Mouse (Mus musculus) forebrain, embryonic 15.5 days (tissue): Measurements from ENCODE around the gene Stk4. TPM values are rescaled to one million over a fixed set of nuclear protein-coding genes. Genes with fewer than 3 reads are reported as not detected.

ENCODE experiments used
- ATAC-seq: fragments of 200-750 bp; cut with Nextera tagmentation; replicated peaks from 2 replicates; pipeline ENCODE4 v1.8.0; 2017; ENCODE audit warnings: mild to moderate bottlenecking, moderate TSS enrichment, moderate library complexity
- H3K27ac ChIP-seq: fragments of 300-500 bp; sonication (generic); replicated peaks from 2 replicates; pipeline ENCODE4 v1.5.1; 2015; ENCODE audit warnings: mild to moderate bottlenecking, inconsistent platforms
- H3K27me3 ChIP-seq: fragments of 300-500 bp; sonication (generic); 2 replicates; pipeline ENCODE4 v1.6.1; 2015; ENCODE audit warnings: inconsistent platforms
- H3K36me3 ChIP-seq: fragments of 300-500 bp; sonication (generic); 2 replicates; pipeline ENCODE4 v1.6.1; 2015; ENCODE audit warnings: mild to moderate bottlenecking, inconsistent platforms
- H3K4me1 ChIP-seq: fragments of 300-500 bp; sonication (generic); 2 replicates; pipeline ENCODE4 v1.6.1; 2015; ENCODE audit warnings: inconsistent platforms
- H3K4me2 ChIP-seq: fragments of 300-500 bp; sonication (generic); replicated peaks from 2 replicates; pipeline ENCODE4 v1.6.1; 2015; ENCODE audit warnings: mild to moderate bottlenecking, inconsistent platforms
- H3K4me3 ChIP-seq: fragments of 300-500 bp; sonication (generic); 2 replicates; pipeline ENCODE4 v1.5.1; 2015; ENCODE audit warnings: mild to moderate bottlenecking, inconsistent platforms
- H3K9ac ChIP-seq: fragments of 300-500 bp; sonication (generic); replicated peaks from 2 replicates; pipeline ENCODE4 v1.6.1; 2015; ENCODE audit warnings: mild to moderate bottlenecking, inconsistent platforms
- H3K9me3 ChIP-seq: fragments of 300-500 bp; sonication (generic); 2 replicates; pipeline ENCODE4 v1.6.1; 2016; ENCODE audit warnings: inconsistent platforms
- WGBS: fragments of 180-500 bp; shearing (Covaris S2); methylation state at CpG from one replicate; pipeline ENCODE4 v1.1.7; 2015; ENCODE audit warnings: mixed read lengths; 5-methylcytosine and 5-hydroxymethylcytosine counted together
- polyA plus RNA-seq: library from polyadenylated mRNA; unstranded; fragments of >200 nt; fragmentation: Nextera tagmentation; extraction: Ambion mirVana; gene quantifications from 2 replicates; pipeline ENCODE4 v1.2.1, GENCODE M21; 2015

Gene Stk4
- polyA plus RNA-seq, 1 experiment from 2014 or later = 23.8 TPM

DNA sequence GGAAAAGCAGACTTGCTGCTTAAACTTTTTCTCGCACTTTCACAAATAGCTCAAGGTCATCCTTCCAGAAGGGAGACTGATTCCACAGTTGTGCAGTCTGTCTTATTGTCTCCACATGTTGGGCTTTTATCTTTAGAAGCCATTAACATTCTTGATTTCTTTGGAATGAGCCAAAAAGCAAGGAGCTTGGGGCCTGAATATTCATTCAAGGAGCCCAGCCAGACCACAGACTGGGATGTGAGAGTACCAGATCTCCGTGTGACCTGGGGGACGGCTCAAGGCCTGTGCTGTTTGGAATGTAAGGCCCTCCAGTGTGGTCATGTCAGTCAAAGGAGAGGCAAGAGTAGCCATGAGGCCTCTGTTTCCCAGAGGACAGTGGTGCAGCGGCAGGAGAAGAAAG is 38.4 kb downstream of the Stk4 start:
- no peak overlapping the region for H3K9ac ChIP-seq

DNA sequence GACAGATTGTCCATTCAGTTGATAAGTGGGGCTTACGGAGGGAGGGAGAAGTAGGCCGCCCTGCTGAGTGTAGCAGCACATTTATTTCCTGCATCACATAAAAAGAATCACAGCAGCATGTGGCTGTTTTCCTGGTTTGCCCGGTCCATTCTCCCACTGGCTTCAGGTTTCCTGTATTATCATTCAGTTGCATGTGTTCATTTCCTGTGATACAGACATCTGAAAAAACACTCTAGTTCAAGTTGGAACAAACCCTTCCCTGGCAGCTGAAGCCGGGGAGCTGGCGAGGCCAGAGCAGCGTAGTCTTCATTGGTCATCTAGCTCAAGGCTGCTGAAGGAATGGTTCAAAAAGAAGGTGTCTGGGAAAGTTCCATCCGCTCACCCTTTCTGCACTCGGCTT is 41.4 kb downstream of the Stk4 start:
- no peaks in the 10 kb centered on the region for H3K4me1 ChIP-seq
- H3K36me3 ChIP-seq = peaks cover 11% of the 10 kb centered on the region
- H3K9ac ChIP-seq = no peak overlapping the region
- ATAC-seq = no peak
- H3K27ac ChIP-seq = no peak overlapping the region
- no peak overlapping the region for H3K4me3 ChIP-seq
- H3K9me3 ChIP-seq = no peaks in the 10 kb centered on the region
- WGBS = 93% methylated on average over 8 of the region's 8 CpGs
- H3K4me2 ChIP-seq = no peak overlapping the region
- no peaks in the 10 kb centered on the region for H3K27me3 ChIP-seq

More for the DNA sequence above, 38.4 kb downstream of the Stk4 start:
- H3K27ac ChIP-seq = no peak overlapping the region
- WGBS = 60% methylated on average over 4 of the region's 4 CpGs
- no peaks in the 10 kb centered on the region for H3K9me3 ChIP-seq
- H3K4me1 ChIP-seq = no peaks in the 10 kb centered on the region
- ATAC-seq = no peak
- no peak overlapping the region for H3K4me3 ChIP-seq
- H3K27me3 ChIP-seq = no peaks in the 10 kb centered on the region
- peaks cover 15% of the 10 kb centered on the region for H3K36me3 ChIP-seq
- H3K4me2 ChIP-seq = no peak overlapping the region

DNA sequence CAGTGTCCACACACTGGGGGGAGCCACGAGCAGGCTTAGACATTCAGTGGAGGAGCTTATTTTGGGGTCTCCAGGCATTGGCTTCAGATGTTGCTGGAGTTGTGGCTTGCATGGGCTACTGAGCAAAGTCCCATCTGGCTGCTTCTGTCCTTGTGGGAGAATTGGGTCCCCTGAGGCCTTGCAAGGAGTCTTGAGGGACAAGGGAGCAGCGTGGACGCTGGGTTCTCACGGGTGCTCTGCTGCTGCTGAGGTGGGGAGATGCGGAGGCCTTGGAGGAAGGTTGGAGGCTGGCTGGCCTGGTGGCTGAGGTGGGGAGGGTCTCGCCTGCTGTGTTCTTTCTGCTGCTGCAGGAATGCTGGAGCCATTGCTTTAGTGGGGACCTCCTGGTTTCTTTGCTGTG is 43.9 kb downstream of the Stk4 start:
- Histone ChIP-seq H3K4me1 (no peaks in the 10 kb centered on the region), H3K36me3 (peaks cover 11% of the 10 kb centered on the region), H3K9ac (no peak overlapping the region), H3K4me2 (no peak overlapping the region), H3K9me3 (no peaks in the 10 kb centered on the region), H3K4me3 (no peak overlapping the region), H3K27me3 (no peaks in the 10 kb centered on the region), H3K27ac (no peak overlapping the region)
- 94% methylated on average over 6 of the region's 6 CpGs for WGBS
- no peak for ATAC-seq

DNA sequence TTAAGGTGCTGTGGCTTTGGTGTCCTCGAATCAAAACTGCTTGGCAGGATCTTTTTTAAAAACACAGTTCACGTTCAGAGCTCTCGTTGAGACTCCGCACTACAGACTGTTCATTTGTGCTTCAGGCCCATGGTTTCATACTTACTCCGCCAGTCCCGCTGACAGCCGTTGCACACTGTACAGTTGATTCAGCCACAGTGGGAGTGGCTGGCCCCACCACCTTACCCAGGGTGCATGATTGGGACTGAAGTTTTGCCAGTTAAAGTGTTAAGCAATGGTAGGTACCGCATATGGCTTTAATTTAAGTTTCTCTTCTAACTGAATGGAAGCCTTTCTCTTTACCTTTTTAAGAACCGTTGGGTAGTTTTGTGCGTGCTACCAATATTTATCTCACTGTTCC is 45.4 kb downstream of the Stk4 start:
- Histone ChIP-seq H3K4me3 (no peak overlapping the region), H3K9ac (no peak overlapping the region), H3K36me3 (peaks cover 19% of the 10 kb centered on the region), H3K9me3 (no peaks in the 10 kb centered on the region), H3K27ac (no peak overlapping the region), H3K27me3 (no peaks in the 10 kb centered on the region), H3K4me2 (no peak overlapping the region), H3K4me1 (no peaks in the 10 kb centered on the region)
- WGBS = 89% methylated on average over 10 of the region's 10 CpGs
- ATAC-seq = no peak

DNA sequence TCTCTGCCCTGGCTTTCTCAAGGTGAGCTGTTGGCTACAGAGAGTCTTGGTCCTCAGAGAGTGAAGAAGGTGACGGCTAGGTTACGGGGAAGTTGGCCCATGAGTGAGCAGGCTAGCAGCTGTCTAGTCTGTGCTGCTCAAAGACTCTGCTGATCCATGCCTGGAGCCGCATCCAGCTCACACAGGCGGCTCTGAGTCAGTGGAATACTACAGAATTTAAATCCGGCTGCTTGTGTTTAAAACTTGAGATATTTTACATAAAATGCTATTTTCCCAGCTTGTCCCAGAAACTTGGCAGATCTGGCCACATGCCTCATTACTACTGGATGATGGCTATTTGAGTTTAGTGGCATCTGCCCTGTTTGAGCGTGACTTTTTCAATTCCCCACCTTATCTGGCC is 49.4 kb downstream of the Stk4 start:
- Histone ChIP-seq H3K4me2 (no peak overlapping the region), H3K36me3 (peaks cover 25% of the 10 kb centered on the region), H3K27ac (no peak overlapping the region), H3K4me1 (no peaks in the 10 kb centered on the region), H3K9ac (no peak overlapping the region), H3K27me3 (no peaks in the 10 kb centered on the region), H3K4me3 (no peak overlapping the region), H3K9me3 (no peaks in the 10 kb centered on the region)
- ATAC-seq = no peak
- WGBS = 90% methylated on average over 6 of the region's 6 CpGs

DNA sequence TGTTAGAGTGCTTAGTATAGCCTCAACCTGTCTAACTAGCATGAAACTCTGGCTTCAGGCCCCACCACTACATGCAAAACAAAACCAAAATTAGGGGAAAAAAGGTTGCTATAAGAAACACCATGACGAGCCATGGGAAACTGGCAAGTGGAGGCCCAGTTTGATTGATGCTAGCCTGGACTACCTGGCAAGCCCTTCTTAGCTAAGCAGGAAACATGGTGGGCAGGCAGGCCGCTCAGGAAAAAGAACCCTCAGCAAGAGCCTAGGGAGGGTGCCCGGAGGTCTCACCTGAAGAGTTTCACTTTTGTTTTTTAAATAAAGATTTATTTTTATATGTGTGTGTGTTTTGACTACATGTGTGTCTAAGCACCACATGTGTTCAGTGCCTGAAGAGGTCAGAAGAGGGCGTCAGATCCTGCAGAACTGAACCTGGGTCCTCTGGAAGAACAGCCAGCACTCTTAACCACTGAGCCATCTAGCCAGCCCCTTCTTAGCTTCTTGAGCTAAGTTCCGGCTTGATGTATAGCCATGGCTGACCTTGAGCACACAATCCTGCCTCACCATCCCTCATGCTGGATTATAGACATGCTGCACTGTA is 53.1 kb downstream of the Stk4 start:
- Histone ChIP-seq H3K9me3 (no peaks in the 10 kb centered on the region), H3K9ac (no peak overlapping the region), H3K27ac (no peak overlapping the region), H3K4me1 (no peaks in the 10 kb centered on the region), H3K4me2 (no peak overlapping the region), H3K36me3 (peaks cover 21% of the 10 kb centered on the region), H3K27me3 (no peaks in the 10 kb centered on the region), H3K4me3 (no peak overlapping the region)
- ATAC-seq = no peak
- WGBS = 82% methylated on average over 5 of the region's 5 CpGs

DNA sequence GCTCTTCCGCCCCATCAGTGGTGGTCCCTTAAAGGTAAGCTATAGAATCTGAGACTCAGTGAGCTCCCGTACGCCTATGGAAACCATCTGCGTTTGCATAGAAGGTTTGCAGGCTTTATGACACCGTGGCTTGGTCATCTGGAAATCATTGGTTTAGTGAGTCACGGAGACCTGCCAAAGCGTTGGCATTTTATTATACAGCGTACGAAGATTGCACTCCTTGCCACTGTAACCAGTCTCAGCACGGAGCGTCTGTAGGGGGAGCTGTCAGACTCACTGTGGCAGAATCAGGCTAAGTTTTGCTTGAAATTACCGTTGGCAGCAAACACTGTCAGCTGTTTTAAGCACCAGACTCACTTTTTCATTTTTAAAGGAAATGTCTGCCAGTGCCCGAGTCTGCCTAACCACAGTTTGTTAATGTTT is 56.4 kb downstream of the Stk4 start:
- Histone ChIP-seq H3K27me3 (no peaks in the 10 kb centered on the region), H3K9me3 (no peaks in the 10 kb centered on the region), H3K4me2 (no peak overlapping the region), H3K9ac (no peak overlapping the region), H3K4me1 (no peaks in the 10 kb centered on the region), H3K36me3 (peaks cover 6% of the 10 kb centered on the region; the same call in 1 of the 2 replicates), H3K4me3 (no peak overlapping the region), H3K27ac (no peak overlapping the region)
- WGBS = 84% methylated on average over 13 of the region's 13 CpGs
- no peak for ATAC-seq

DNA sequence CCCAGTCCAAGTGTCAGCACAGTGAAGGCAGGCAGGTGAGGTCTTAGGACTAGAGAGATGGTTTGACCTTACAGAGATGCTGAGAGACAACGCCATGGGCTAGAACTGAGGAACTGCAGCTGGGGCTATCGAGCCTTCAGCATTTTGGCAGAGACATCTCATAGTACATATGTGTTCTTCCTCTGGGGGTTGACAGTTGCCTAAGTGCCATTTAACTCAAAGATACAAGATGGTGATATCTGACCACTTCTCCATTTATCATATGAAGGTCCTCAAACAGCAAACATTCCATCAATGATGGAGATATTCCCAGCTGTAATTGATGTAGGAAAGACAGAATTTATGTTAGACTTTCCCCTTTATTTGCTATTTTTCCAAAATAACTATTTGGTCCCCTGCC is 57.2 kb downstream of the Stk4 start:
- H3K4me3 ChIP-seq = no peak overlapping the region
- no peak overlapping the region for H3K4me2 ChIP-seq
- no peak overlapping the region for H3K9ac ChIP-seq
- H3K36me3 ChIP-seq = peaks cover 6% of the 10 kb centered on the region; the same call in 1 of the 2 replicates
- H3K4me1 ChIP-seq = no peaks in the 10 kb centered on the region
- no peak overlapping the region for H3K27ac ChIP-seq
- H3K9me3 ChIP-seq = no peaks in the 10 kb centered on the region
- ATAC-seq = no peak
- WGBS = 94% methylated on average over 2 of the region's 2 CpGs
- H3K27me3 ChIP-seq = no peaks in the 10 kb centered on the region

DNA sequence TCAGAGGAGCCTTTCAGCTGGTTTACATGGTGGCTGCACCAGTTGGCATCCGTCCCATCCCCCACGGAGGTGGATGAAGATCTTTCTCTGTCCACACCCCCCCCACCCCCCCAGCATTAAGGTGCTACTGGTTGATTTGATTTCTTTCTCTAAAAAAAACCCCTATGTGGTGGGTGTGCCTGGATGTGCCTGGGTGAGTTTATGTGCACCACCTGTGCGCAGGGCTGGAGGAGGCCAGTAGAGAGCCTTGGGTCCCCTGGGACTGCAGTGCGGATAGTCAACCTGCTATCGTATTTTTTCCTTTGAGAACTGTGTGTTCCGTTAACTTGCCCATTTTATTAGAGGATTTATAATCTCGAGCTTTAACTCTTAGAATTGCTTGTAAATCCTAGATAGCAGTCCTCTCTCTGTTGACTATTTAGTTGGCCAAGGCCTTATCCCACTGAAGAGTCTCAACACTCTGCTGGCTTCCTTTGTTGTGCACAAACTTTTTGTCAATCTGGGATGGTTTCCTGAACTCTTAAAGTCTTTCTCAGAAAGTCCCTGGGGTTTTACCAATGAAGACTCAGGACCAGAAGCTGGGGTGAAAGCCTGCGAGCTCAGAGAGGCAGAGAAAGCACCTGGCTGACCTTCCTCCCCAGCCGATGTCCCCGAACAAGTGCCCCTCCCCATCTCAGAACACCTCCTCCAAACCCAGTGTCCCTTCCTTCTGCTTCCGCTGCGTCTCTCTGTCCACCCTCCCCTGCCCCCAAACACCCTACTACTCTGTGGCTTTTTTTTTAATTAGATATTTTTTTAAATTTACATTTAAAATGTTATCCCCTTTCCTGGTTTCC is 58.7 kb downstream of the Stk4 start:
- no peaks in the 10 kb centered on the region for H3K27me3 ChIP-seq
- H3K4me1 ChIP-seq = no peaks in the 10 kb centered on the region
- no peak overlapping the region for H3K27ac ChIP-seq
- no peak overlapping the region for H3K4me3 ChIP-seq
- 89% methylated on average over 12 of the region's 12 CpGs for WGBS
- H3K9me3 ChIP-seq = no peaks in the 10 kb centered on the region
- H3K36me3 ChIP-seq = no peaks in the 10 kb centered on the region
- no peak for ATAC-seq
- no peak overlapping the region for H3K4me2 ChIP-seq
- H3K9ac ChIP-seq = no peak overlapping the region

DNA sequence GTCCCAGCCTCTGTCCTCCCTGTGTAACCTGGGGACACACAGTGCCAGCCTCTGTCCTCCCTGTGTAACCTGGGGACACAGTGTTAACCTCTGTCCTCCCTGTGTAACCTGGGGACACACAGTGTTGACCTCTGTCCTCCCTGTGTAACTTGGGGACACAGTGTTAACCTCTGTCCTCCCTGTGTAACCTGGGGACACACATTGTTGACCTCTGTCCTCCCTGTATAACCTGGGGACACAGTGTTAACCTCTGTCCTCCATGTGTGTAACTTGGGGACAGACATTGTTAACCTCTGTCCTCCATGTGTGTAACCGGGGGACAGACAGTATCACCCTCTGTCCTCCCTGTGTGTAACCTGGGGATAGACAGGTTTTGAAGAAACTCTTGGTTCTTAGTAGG is 61.5 kb downstream of the Stk4 start:
- no peak overlapping the region for H3K4me2 ChIP-seq
- no peak for ATAC-seq
- no peaks in the 10 kb centered on the region for H3K27me3 ChIP-seq
- 85% methylated on average over 1 of the region's 1 CpGs for WGBS
- H3K27ac ChIP-seq = no peak overlapping the region
- no peaks in the 10 kb centered on the region for H3K4me1 ChIP-seq
- no peak overlapping the region for H3K9ac ChIP-seq
- no peak overlapping the region for H3K4me3 ChIP-seq
- no peaks in the 10 kb centered on the region for H3K36me3 ChIP-seq
- H3K9me3 ChIP-seq = no peaks in the 10 kb centered on the region

DNA sequence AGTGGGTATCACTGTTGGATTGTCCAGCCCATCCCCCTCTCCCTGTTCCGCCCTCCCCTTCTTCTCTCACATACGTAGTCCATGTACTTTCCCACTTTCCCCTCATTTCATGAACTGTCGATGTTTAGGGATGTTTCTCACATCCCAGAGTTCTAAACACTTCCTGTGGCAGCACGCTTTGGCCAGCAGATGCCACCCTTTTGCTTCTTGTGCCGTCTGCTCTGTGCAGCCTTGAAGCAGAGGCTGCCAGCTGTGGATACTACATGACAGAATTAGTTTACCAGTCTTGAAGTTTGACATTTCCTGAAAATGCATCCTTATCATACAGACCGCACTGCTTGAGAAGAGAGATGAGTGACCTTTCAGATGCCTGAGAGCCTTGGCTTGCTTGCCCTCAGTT is 64.4 kb downstream of the Stk4 start:
- no peak overlapping the region for H3K27ac ChIP-seq
- ATAC-seq = no peak

DNA sequence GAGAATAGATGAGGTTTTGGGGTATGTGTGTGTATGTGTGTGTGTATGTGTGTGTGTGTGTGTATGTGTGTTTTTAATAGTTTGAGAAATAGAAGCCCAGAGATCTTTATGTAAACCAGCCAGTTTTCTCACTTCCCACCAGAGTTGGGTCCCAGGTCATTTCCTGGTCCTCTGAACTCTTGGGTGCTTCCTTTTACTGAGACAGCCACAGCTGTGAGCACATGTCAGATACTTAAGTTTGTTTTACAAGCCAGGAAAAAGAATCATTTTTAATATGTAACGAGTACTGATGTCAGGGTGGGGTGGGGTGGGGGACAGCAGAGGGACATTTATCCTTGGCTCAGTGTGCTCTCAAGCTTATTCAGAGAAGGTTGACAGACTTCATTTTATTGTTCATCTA is 65.2 kb downstream of the Stk4 start:
- WGBS = 87% methylated on average over 1 of the region's 1 CpGs
- no peak for ATAC-seq
- no peaks in the 10 kb centered on the region for H3K36me3 ChIP-seq
- H3K9ac ChIP-seq = no peak overlapping the region
- no peak overlapping the region for H3K4me2 ChIP-seq
- H3K27me3 ChIP-seq = no peaks in the 10 kb centered on the region
- H3K9me3 ChIP-seq = no peaks in the 10 kb centered on the region
- H3K27ac ChIP-seq = no peak overlapping the region
- no peak overlapping the region for H3K4me3 ChIP-seq
- H3K4me1 ChIP-seq = no peaks in the 10 kb centered on the region

More for the DNA sequence above, 64.4 kb downstream of the Stk4 start:
- no peaks in the 10 kb centered on the region for H3K36me3 ChIP-seq
- 63% methylated on average over 6 of the region's 6 CpGs for WGBS
- no peaks in the 10 kb centered on the region for H3K27me3 ChIP-seq
- H3K4me1 ChIP-seq = no peaks in the 10 kb centered on the region
- H3K4me3 ChIP-seq = no peak overlapping the region
- H3K9ac ChIP-seq = no peak overlapping the region
- H3K9me3 ChIP-seq = no peaks in the 10 kb centered on the region
- no peak overlapping the region for H3K4me2 ChIP-seq

DNA sequence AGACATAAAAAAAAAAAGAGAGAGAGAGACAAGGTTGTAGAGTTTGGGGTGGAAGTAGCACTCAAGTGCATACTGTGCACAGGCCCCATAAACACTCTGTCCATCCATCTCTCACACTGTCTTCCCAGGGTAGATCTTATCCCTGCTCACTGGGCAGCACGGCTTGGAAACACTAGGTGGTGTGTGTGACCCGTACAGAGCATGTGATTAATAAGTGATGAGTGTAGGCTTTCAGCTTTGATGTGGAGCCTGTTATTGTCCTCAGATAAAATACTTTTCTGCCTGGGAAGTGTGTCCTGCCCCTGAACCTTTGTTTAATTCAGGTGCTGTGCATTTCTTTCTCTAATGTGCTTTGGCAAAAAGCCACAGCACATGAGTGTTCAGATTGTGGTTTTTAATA is 66.3 kb downstream of the Stk4 start:
- 18% methylated on average over 2 of the region's 2 CpGs for WGBS
- H3K27ac ChIP-seq = no peak overlapping the region
- H3K9me3 ChIP-seq = no peaks in the 10 kb centered on the region
- no peaks in the 10 kb centered on the region for H3K4me1 ChIP-seq
- no peak overlapping the region for H3K9ac ChIP-seq
- ATAC-seq = no peak
- H3K27me3 ChIP-seq = no peaks in the 10 kb centered on the region
- no peak overlapping the region for H3K4me2 ChIP-seq
- H3K36me3 ChIP-seq = no peaks in the 10 kb centered on the region
- no peak overlapping the region for H3K4me3 ChIP-seq
